Mouse (Mus musculus): ENCODE data around the gene Speer4f1. TPM values are rescaled to one million over a fixed set of nuclear protein-coding genes. Genes with fewer than 3 reads are reported as not detected.

Speer4f1 gene
- polyA plus RNA-seq (2017; shearing (Covaris generic)) = 0.19 TPM

GRCm38 (mm10) chr5:17475798-17476197 lies at the start of gene Speer4f1:
Gene Speer4f1 (plus strand): TSS chr5:17476098.

Other genes with a start within 250 kb of the Speer4f1 start
- gene Speer4f2, start 102.9 kb upstream of the Speer4f1 start, polyA plus RNA-seq (2017; shearing (Covaris generic)) = not detected
- gene Sema3c, start 98.2 kb downstream of the Speer4f1 start, polyA plus RNA-seq (2017; shearing (Covaris generic)) = not detected